Comparison of ENCODE assay signal across 8 mouse cellular contexts in the genomic region with DNA sequence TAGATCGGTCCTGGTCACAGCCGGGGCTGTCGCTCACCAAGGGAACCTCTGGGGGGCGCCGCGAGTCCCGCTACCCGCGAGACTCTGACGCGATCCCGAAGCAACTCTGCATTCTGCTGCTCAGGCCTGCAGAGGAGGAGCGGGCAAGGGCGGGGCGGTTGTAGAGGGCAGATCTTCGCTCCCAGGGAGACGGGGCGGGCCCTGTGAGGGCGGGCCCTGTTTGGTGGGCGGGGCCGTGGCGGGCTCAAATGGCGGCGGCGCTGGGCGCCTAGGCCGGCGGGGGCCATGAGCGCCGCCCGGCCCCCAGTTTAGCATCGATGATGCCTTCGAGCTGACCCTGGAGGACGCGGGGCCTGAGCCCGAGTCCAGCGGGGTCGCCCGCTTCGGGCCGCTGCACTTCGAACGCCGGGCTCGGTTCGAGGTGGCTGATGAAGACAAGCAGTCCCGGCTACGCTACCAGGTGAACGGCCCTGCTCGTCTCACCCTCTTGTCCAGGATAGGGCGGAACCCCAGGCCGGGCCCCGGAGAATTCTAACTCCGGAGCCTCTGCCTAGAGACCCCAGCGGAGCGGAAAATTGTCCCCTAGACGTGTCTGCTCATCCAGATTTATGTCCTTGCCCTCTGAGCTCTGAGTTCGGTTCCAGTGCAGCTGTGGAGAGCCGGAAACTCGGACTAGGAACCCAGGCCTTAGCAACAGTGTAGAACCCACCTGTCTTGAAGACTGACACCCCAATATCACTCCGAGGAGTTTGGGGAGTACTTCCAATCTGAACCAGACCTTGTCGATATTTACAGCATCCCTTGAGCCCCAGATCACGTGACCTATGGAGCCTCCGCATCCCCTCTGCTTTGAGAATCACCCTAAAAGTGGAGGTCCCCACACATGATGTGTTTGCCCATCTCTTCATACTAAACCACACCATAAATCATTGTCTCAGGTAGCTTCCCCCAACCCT. TPM values are rescaled to one million over a fixed set of nuclear protein-coding genes. Genes with fewer than 3 reads are reported as not detected.
DNase-seq lines count a peak whose midpoint lies in the region; ATAC-seq lines count a peak whose summit lies in the region.

A gene (minus strand): TSS at position 118 of the 956 bp plus-strand sequence.

- H3K27ac ChIP-seq in hindbrain, embryonic 12.5 days: peak within 1 kb of the TSS; percentile 64; the same call in 1 of the 2 replicates

- H3K4me1 ChIP-seq in hindbrain, embryonic 12.5 days: peaks cover 18% of the 10 kb centered on the region

- under 1% methylated on average over 58 of the region's 64 CpGs for WGBS in hindbrain, embryonic 12.5 days

- peak; percentile 93 for ATAC-seq in hindbrain, embryonic 12.5 days (ENCODE audit: low FRiP score)

- no peaks in the 10 kb centered on the region for H3K9me3 ChIP-seq in hindbrain, embryonic 12.5 days (replicated peaks)

- H3K4me2 ChIP-seq in hindbrain, embryonic 12.5 days (replicated peaks): peak within 1 kb of the TSS; percentile 67

- H3K36me3 ChIP-seq in hindbrain, embryonic 12.5 days: peaks cover 30% of the 10 kb centered on the region

- no peaks in the 10 kb centered on the region for H3K27me3 ChIP-seq in hindbrain, embryonic 12.5 days

- H3K9ac ChIP-seq in hindbrain, embryonic 12.5 days: peak within 1 kb of the TSS; percentile 76

- DNase-seq in Muller cell, postnatal 12 days (ENCODE audit: inconsistent ontology term): peak; percentile 99
- DNase-seq in cerebellum, adult 9-11 months: peak; percentile 99
- DNase-seq in frontal cortex, postnatal 10 days (ENCODE audit: low spot score in 2 of 2): peak; percentile 98
- DNase-seq in layer of hippocampus, postnatal 14 days (ENCODE audit: low spot score in 2 of 2): peak; percentile 95 to 98
- peak; percentile 99 for DNase-seq in lung, postnatal 14 days
- peak; percentile 92 for DNase-seq in retina, adult 2 months (ENCODE audit: low read depth, low spot score)
- DNase-seq in thymus, postnatal 36 days: peak; percentile 98 to 99

- H3K4me3 ChIP-seq in hindbrain, embryonic 12.5 days: peak within 1 kb of the TSS; percentile 62

RNA-seq across cellular contexts. Expression of the gene that starts here (rescaled TPM):
- 68.8 and 71.3 TPM in 2 replicates for polyA plus RNA-seq in hindbrain, embryonic 12.5 days (2016; fragmentation: Nextera tagmentation; extraction: Ambion mirVana)
- 10 to 100 TPM; 73.9 to 83.2 TPM for total RNA-seq in layer of hippocampus, postnatal 14 days (2021)

Comparison
In these comparisons a context has a peak if more than half of its experiments do, and no peak if none do; other contexts are left out.
1. Peak in every context shown above with its lines: DNase-seq, ATAC-seq, H3K4me3 ChIP-seq and H3K27ac ChIP-seq.